Mouse (Mus musculus): ENCODE data around the gene Fibp. TPM values are rescaled to one million over a fixed set of nuclear protein-coding genes. Genes with fewer than 3 reads are reported as not detected.

The Fibp gene
- polyA plus RNA-seq (2012; rRNA removed) (19.1 and 22.9 TPM in 2 replicates), polyA plus RNA-seq (2014; fragmentation: Nextera tagmentation; extraction: Ambion mirVana) (20.8 and 30.6 TPM in 2 replicates)

GRCm38 (mm10) chr19:5460465-5460911, at the start of gene Fibp:
Fibp (plus strand) TSS chr19:5460615.
- peak within 1 kb of the TSS; percentile 90 for H3K4me2 ChIP-seq (ENCODE audit: low read depth)
- under 1% methylated on average over 32 of the region's 32 CpGs for WGBS (ENCODE audit: insufficient replicate concordance)
- peak within 1 kb of the TSS; percentile 77 to 99 for H3K4me3 ChIP-seq (ENCODE audit: insufficient read depth in 1 of 2, low read depth in 2 of 2, low read length in 2 of 2)
- no peaks in the 10 kb centered on the region for H3K27me3 ChIP-seq (ENCODE audit: control insufficient read depth, insufficient read depth, low read length)
- peaks cover 19 to 20% of the 10 kb centered on the region in 2 experiments for H3K4me1 ChIP-seq (replicated peaks; ENCODE audit: control insufficient read depth in 2 of 2, insufficient read depth in 2 of 2, low read length in 1 of 2)
- no peaks in the 10 kb centered on the region for H3K9me3 ChIP-seq (ENCODE audit: control insufficient read depth, low read length)
- TF ChIP-seq CTCF (IDR thresholded peaks at IDR 0.05; ENCODE audit: low read depth) (no peak), EP300 (IDR thresholded peaks at IDR 0.05; ENCODE audit: low read depth) (no peak)
- DNase-seq (ENCODE audit: low read depth in 3 of 3, low spot score in 3 of 3) (peak; percentile 71 to 75 (median 72)), ATAC-seq (ENCODE audit: insufficient read depth) (peak; percentile 63)
- H3K27ac ChIP-seq, result peak within 1 kb of the TSS; percentile 45
- H3K9ac ChIP-seq (replicated peaks), result peak within 1 kb of the TSS; percentile 77
- H3K36me3 ChIP-seq (replicated peaks; ENCODE audit: control insufficient read depth, insufficient read depth, low read depth), result no peaks in the 10 kb centered on the region; the same call in 1 of the 2 replicates

- Histone ChIP-seq H3K4me1 (replicated peaks; ENCODE audit: control insufficient read depth in 2 of 2, insufficient read depth in 2 of 2, low read length in 1 of 2) (peaks cover 0 to 13% of the 10 kb centered on the region in 2 experiments; a peak in 3 of 4 replicates), H3K4me2 (ENCODE audit: low read depth) (no peak overlapping the region), H3K36me3 (replicated peaks; ENCODE audit: control insufficient read depth, insufficient read depth, low read depth) (no peaks in the 10 kb centered on the region), H3K27me3 (ENCODE audit: control insufficient read depth, insufficient read depth, low read length) (no peaks in the 10 kb centered on the region), H3K27ac (no peak overlapping the region), H3K9ac (replicated peaks) (no peak overlapping the region), H3K4me3 (ENCODE audit: insufficient read depth in 1 of 2, low read depth in 2 of 2, low read length in 2 of 2) (no peak overlapping the region), H3K9me3 (ENCODE audit: control insufficient read depth, low read length) (no peaks in the 10 kb centered on the region)
- TF ChIP-seq CTCF (IDR thresholded peaks at IDR 0.05; ENCODE audit: low read depth) (no peak), EP300 (IDR thresholded peaks at IDR 0.05; ENCODE audit: low read depth) (no peak)
- DNase-seq (ENCODE audit: low read depth in 3 of 3, low spot score in 3 of 3), result no peak
- WGBS (ENCODE audit: insufficient replicate concordance), result 74% methylated on average over 5 of the region's 5 CpGs
- no peak for ATAC-seq (ENCODE audit: insufficient read depth)
These were observed 49.8 kb upstream of the Fibp start for GRCm38 (mm10) chr19:5410641-5411040.

GRCm38 (mm10) chr19:5411961-5412360, 48.5 kb upstream of the Fibp start:
- Histone ChIP-seq H3K27me3 (ENCODE audit: control insufficient read depth, insufficient read depth, low read length) (no peaks in the 10 kb centered on the region), H3K27ac (no peak overlapping the region), H3K4me2 (ENCODE audit: low read depth) (no peak overlapping the region), H3K9ac (replicated peaks) (no peak overlapping the region), H3K9me3 (ENCODE audit: control insufficient read depth, low read length) (no peaks in the 10 kb centered on the region), H3K4me1 (replicated peaks; ENCODE audit: control insufficient read depth in 2 of 2, insufficient read depth in 2 of 2, low read length in 1 of 2) (peaks cover 0 to 9% of the 10 kb centered on the region in 2 experiments; a peak in 3 of 4 replicates), H3K4me3 (ENCODE audit: insufficient read depth in 1 of 2, low read depth in 2 of 2, low read length in 2 of 2) (no peak overlapping the region), H3K36me3 (replicated peaks; ENCODE audit: control insufficient read depth, insufficient read depth, low read depth) (no peaks in the 10 kb centered on the region)
- WGBS (ENCODE audit: insufficient replicate concordance), result 68% methylated on average over 5 of the region's 5 CpGs
- TF ChIP-seq CTCF (IDR thresholded peaks at IDR 0.05; ENCODE audit: low read depth) (no peak), EP300 (IDR thresholded peaks at IDR 0.05; ENCODE audit: low read depth) (no peak)
- ATAC-seq (ENCODE audit: insufficient read depth) (no peak), DNase-seq (ENCODE audit: low read depth in 3 of 3, low spot score in 3 of 3) (no peak)

- no peak for DNase-seq (ENCODE audit: low read depth in 3 of 3, low spot score in 3 of 3)
- H3K36me3 ChIP-seq (replicated peaks; ENCODE audit: control insufficient read depth, insufficient read depth, low read depth), result no peaks in the 10 kb centered on the region
- H3K4me3 ChIP-seq (ENCODE audit: insufficient read depth in 1 of 2, low read depth in 2 of 2, low read length in 2 of 2), result no peak overlapping the region
- WGBS (ENCODE audit: insufficient replicate concordance), result 60% methylated on average over 4 of the region's 4 CpGs
- ATAC-seq (ENCODE audit: insufficient read depth), result no peak
- no peak for TF ChIP-seq EP300 (IDR thresholded peaks at IDR 0.05; ENCODE audit: low read depth)
- no peak for TF ChIP-seq CTCF (IDR thresholded peaks at IDR 0.05; ENCODE audit: low read depth)
- H3K27ac ChIP-seq, result no peak overlapping the region
- H3K9ac ChIP-seq (replicated peaks), result no peak overlapping the region
- no peaks in the 10 kb centered on the region for H3K9me3 ChIP-seq (ENCODE audit: control insufficient read depth, low read length)
- no peaks in the 10 kb centered on the region for H3K27me3 ChIP-seq (ENCODE audit: control insufficient read depth, insufficient read depth, low read length)
- H3K4me2 ChIP-seq (ENCODE audit: low read depth), result no peak overlapping the region
- H3K4me1 ChIP-seq (replicated peaks; ENCODE audit: control insufficient read depth in 2 of 2, insufficient read depth in 2 of 2, low read length in 1 of 2), result peaks cover 0 to 3% of the 10 kb centered on the region in 2 experiments; a peak in 1 of 4 replicates
These were observed 46.6 kb upstream of the Fibp start for GRCm38 (mm10) chr19:5413840-5414239.

- no peak for TF ChIP-seq CTCF (IDR thresholded peaks at IDR 0.05; ENCODE audit: low read depth)
- TF ChIP-seq EP300 (IDR thresholded peaks at IDR 0.05; ENCODE audit: low read depth), result no peak
- WGBS (ENCODE audit: insufficient replicate concordance), result 49% methylated on average over 2 of the region's 2 CpGs
- no peak for DNase-seq (ENCODE audit: low read depth in 3 of 3, low spot score in 3 of 3)
- H3K27me3 ChIP-seq (ENCODE audit: control insufficient read depth, insufficient read depth, low read length), result no peaks in the 10 kb centered on the region
- no peak overlapping the region for H3K4me2 ChIP-seq (ENCODE audit: low read depth)
- H3K4me3 ChIP-seq (ENCODE audit: insufficient read depth in 1 of 2, low read depth in 2 of 2, low read length in 2 of 2), result no peak overlapping the region
- no peaks in the 10 kb centered on the region for H3K4me1 ChIP-seq (replicated peaks; ENCODE audit: control insufficient read depth in 2 of 2, insufficient read depth in 2 of 2, low read length in 1 of 2)
- no peak overlapping the region for H3K9ac ChIP-seq (replicated peaks)
- ATAC-seq (ENCODE audit: insufficient read depth), result no peak
- no peaks in the 10 kb centered on the region for H3K9me3 ChIP-seq (ENCODE audit: control insufficient read depth, low read length)
- no peak overlapping the region for H3K27ac ChIP-seq
- H3K36me3 ChIP-seq (replicated peaks; ENCODE audit: control insufficient read depth, insufficient read depth, low read depth), result no peaks in the 10 kb centered on the region
These were observed 45.9 kb upstream of the Fibp start for GRCm38 (mm10) chr19:5414534-5414957.

Measured in liver, embryonic 14.5 days (tissue).